In genomic region chr3:83080567-83081055, GRCm38 (mm10) we compare ENCODE assay signal across 8 mouse cellular contexts. TPM values are rescaled to one million over a fixed set of nuclear protein-coding genes. Genes with fewer than 3 reads are reported as not detected.
A peak's percentile ranks its signal among the peaks of the same experiment; 100 is the strongest.
DNase-seq lines count a peak whose midpoint lies in the region; ATAC-seq and TF ChIP-seq lines count a peak whose summit lies in the region.

No protein-coding gene starts in this region.

- WGBS in forebrain, embryonic 15.5 days: 4% methylated on average over 11 of the region's 11 CpGs
- WGBS in hindbrain, embryonic 10.5 days: 6% methylated on average over 11 of the region's 11 CpGs
- WGBS in lung, embryonic 14.5 days: 1% methylated on average over 11 of the region's 11 CpGs
- 6% methylated on average over 11 of the region's 11 CpGs for WGBS in neural tube, embryonic 14.5 days

- no peaks in the 10 kb centered on the region for H3K36me3 ChIP-seq in forebrain, embryonic 15.5 days
- H3K36me3 ChIP-seq in hindbrain, embryonic 10.5 days: no peaks in the 10 kb centered on the region
- no peaks in the 10 kb centered on the region for H3K36me3 ChIP-seq in lung, embryonic 14.5 days (ENCODE audit: insufficient read depth)
- no peaks in the 10 kb centered on the region for H3K36me3 ChIP-seq in neural tube, embryonic 14.5 days (ENCODE audit: control insufficient read depth, insufficient read depth, low read length)

- no peaks in the 10 kb centered on the region for H3K27me3 ChIP-seq in forebrain, embryonic 15.5 days
- H3K27me3 ChIP-seq in hindbrain, embryonic 10.5 days (ENCODE audit: insufficient read depth, poor library complexity, severe bottlenecking): no peaks in the 10 kb centered on the region
- no peaks in the 10 kb centered on the region for H3K27me3 ChIP-seq in lung, embryonic 14.5 days (ENCODE audit: insufficient read depth, low read length)
- no peaks in the 10 kb centered on the region for H3K27me3 ChIP-seq in neural tube, embryonic 14.5 days (ENCODE audit: control insufficient read depth, insufficient read depth, low read length)

- H3K27ac ChIP-seq in forebrain, embryonic 15.5 days (replicated peaks): 0 out of 2 replicates have a peak overlapping the region, but pooled peaks have one; percentile 35
- H3K27ac ChIP-seq in hindbrain, embryonic 10.5 days: peak overlapping the region; percentile 54
- no peak overlapping the region for H3K27ac ChIP-seq in layer of hippocampus, adult 2 months
- 0 out of 2 replicates have a peak overlapping the region, but pooled peaks have one; percentile 18 for H3K27ac ChIP-seq in lung, embryonic 14.5 days (ENCODE audit: low read depth)
- no peak overlapping the region for H3K27ac ChIP-seq in neural tube, embryonic 14.5 days (ENCODE audit: low read depth, low read length)

- no peaks in the 10 kb centered on the region for H3K9me3 ChIP-seq in forebrain, embryonic 15.5 days
- no peaks in the 10 kb centered on the region for H3K9me3 ChIP-seq in hindbrain, embryonic 10.5 days
- H3K9me3 ChIP-seq in lung, embryonic 14.5 days (ENCODE audit: low read depth, low read length): no peaks in the 10 kb centered on the region
- no peaks in the 10 kb centered on the region for H3K9me3 ChIP-seq in neural tube, embryonic 14.5 days (ENCODE audit: control insufficient read depth, low read length)

- H3K9ac ChIP-seq in forebrain, embryonic 15.5 days (replicated peaks): 0 out of 2 replicates have a peak overlapping the region, but pooled peaks have one; percentile 10
- no peak overlapping the region for H3K9ac ChIP-seq in lung, embryonic 14.5 days
- 0 out of 2 replicates have a peak overlapping the region, but pooled peaks have one; percentile 8 for H3K9ac ChIP-seq in neural tube, embryonic 14.5 days (replicated peaks; ENCODE audit: low read depth, low read length)

- peak; percentile 99 for TF ChIP-seq CTCF in layer of hippocampus, adult 2 months (conservative IDR thresholded peaks at IDR 0.05)
- TF ChIP-seq CTCF in lung, embryonic 14.5 days (IDR thresholded peaks at IDR 0.05; ENCODE audit: low read depth): peak; percentile 97

- H3K4me1 ChIP-seq in forebrain, embryonic 15.5 days: peaks cover 17% of the 10 kb centered on the region
- peaks cover 20% of the 10 kb centered on the region for H3K4me1 ChIP-seq in hindbrain, embryonic 10.5 days (replicated peaks)
- H3K4me1 ChIP-seq in lung, embryonic 14.5 days (ENCODE audit: insufficient read depth): peaks cover 2% of the 10 kb centered on the region; the same call in 1 of the 2 replicates
- no peaks in the 10 kb centered on the region for H3K4me1 ChIP-seq in neural tube, embryonic 14.5 days (ENCODE audit: control insufficient read depth, insufficient read depth, low read length)

- peak overlapping the region; percentile 18 for H3K4me3 ChIP-seq in forebrain, embryonic 15.5 days
- peak overlapping the region; percentile 43 for H3K4me3 ChIP-seq in hindbrain, embryonic 10.5 days
- peak overlapping the region; percentile 21 for H3K4me3 ChIP-seq in layer of hippocampus, adult 2 months
- peak overlapping the region; percentile 31 for H3K4me3 ChIP-seq in lung, embryonic 14.5 days (ENCODE audit: low read depth, low read length)
- no peak overlapping the region for H3K4me3 ChIP-seq in neural tube, embryonic 14.5 days (ENCODE audit: low read depth, low read length)

- peak overlapping the region; percentile 46 for H3K4me2 ChIP-seq in forebrain, embryonic 15.5 days (replicated peaks)
- peak overlapping the region; percentile 67 for H3K4me2 ChIP-seq in lung, embryonic 14.5 days
- peak overlapping the region; percentile 34 for H3K4me2 ChIP-seq in neural tube, embryonic 14.5 days (ENCODE audit: low read depth, low read length)

- peak; percentile 75 for DNase-seq in NIH3T3 (ENCODE audit: low read depth)
- DNase-seq in cerebellum, adult 11 months: peak; percentile 27
- DNase-seq in hindbrain, embryonic 10.5 days (ENCODE audit: low spot score): peak; percentile 68
- peak; percentile 20 to 65 for DNase-seq in layer of hippocampus, adult 2 months (ENCODE audit: low spot score in 2 of 2)
- DNase-seq in lung, embryonic 14.5 days: peak; percentile 86
- DNase-seq in thymus, postnatal 36 days: peak; percentile 13 to 37

- peak; percentile 66 for ATAC-seq in forebrain, embryonic 15.5 days (replicated peaks)
- peak; percentile 92 for ATAC-seq in lung, embryonic 14.5 days (ENCODE audit: insufficient read depth)
- peak; percentile 69 for ATAC-seq in neural tube, embryonic 14.5 days (ENCODE audit: low read depth)

RNA-seq across cellular contexts. Expression of gene Plrg1, which starts 25.3 kb away (rescaled TPM):
- 114 and 118 TPM in 2 replicates for polyA plus RNA-seq in forebrain, embryonic 15.5 days (2015; fragmentation: Nextera tagmentation; extraction: Ambion mirVana)
- polyA plus RNA-seq in hindbrain, embryonic 10.5 days (2016; fragmentation: Nextera tagmentation; extraction: Ambion mirVana): 138 and 139 TPM in 2 replicates
- total RNA-seq in layer of hippocampus, adult 2 months (2021): 10 to 100 TPM; 50.3 to 50.6 TPM
- 114 and 115 TPM in 2 replicates for polyA plus RNA-seq in lung, embryonic 14.5 days (2014; fragmentation: Nextera tagmentation; extraction: Ambion mirVana)
- polyA plus RNA-seq in neural tube, embryonic 14.5 days (2014; fragmentation: Nextera tagmentation; extraction: Ambion mirVana): 103 and 108 TPM in 2 replicates

RNA-seq across cellular contexts. Expression of gene Fgb, which starts 30.9 kb away (rescaled TPM):
- polyA plus RNA-seq in forebrain, embryonic 15.5 days (2015; fragmentation: Nextera tagmentation; extraction: Ambion mirVana): 0.27 TPM in 1 of 2 replicates, not detected in the other
- polyA plus RNA-seq in hindbrain, embryonic 10.5 days (2016; fragmentation: Nextera tagmentation; extraction: Ambion mirVana): not detected in 2 replicates
- total RNA-seq in layer of hippocampus, adult 2 months (2021): not detected
- polyA plus RNA-seq in lung, embryonic 14.5 days (2014; fragmentation: Nextera tagmentation; extraction: Ambion mirVana): 0.09 TPM in 2 replicates
- polyA plus RNA-seq in neural tube, embryonic 14.5 days (2014; fragmentation: Nextera tagmentation; extraction: Ambion mirVana): 0.15 and 0.18 TPM in 2 replicates

RNA-seq across cellular contexts. Expression of gene Dchs2, which starts 47.1 kb away (rescaled TPM):
- polyA plus RNA-seq in forebrain, embryonic 15.5 days (2015; fragmentation: Nextera tagmentation; extraction: Ambion mirVana): 0.42 and 0.52 TPM in 2 replicates
- polyA plus RNA-seq in hindbrain, embryonic 10.5 days (2016; fragmentation: Nextera tagmentation; extraction: Ambion mirVana): 0.42 and 0.59 TPM in 2 replicates
- 1 to 10 TPM; 3.2 to 3.7 TPM for total RNA-seq in layer of hippocampus, adult 2 months (2021)
- polyA plus RNA-seq in lung, embryonic 14.5 days (2014; fragmentation: Nextera tagmentation; extraction: Ambion mirVana): 0.20 and 0.28 TPM in 2 replicates
- 2.6 and 3.1 TPM in 2 replicates for polyA plus RNA-seq in neural tube, embryonic 14.5 days (2014; fragmentation: Nextera tagmentation; extraction: Ambion mirVana)

RNA-seq across cellular contexts. Expression of gene Fga, which starts 54.7 kb away (rescaled TPM):
- 0.79 TPM in 1 of 2 replicates, not detected in the other for polyA plus RNA-seq in forebrain, embryonic 15.5 days (2015; fragmentation: Nextera tagmentation; extraction: Ambion mirVana)
- polyA plus RNA-seq in hindbrain, embryonic 10.5 days (2016; fragmentation: Nextera tagmentation; extraction: Ambion mirVana): not detected in 2 replicates
- not detected for total RNA-seq in layer of hippocampus, adult 2 months (2021)
- 0.11 and 0.20 TPM in 2 replicates for polyA plus RNA-seq in lung, embryonic 14.5 days (2014; fragmentation: Nextera tagmentation; extraction: Ambion mirVana)
- polyA plus RNA-seq in neural tube, embryonic 14.5 days (2014; fragmentation: Nextera tagmentation; extraction: Ambion mirVana): 0.35 and 0.37 TPM in 2 replicates

Comparison
In these comparisons a context has a peak if more than half of its experiments do, and no peak if none do; other contexts are left out.
1. DNase-seq: peak in every context shown above with its lines; median percentile 86 in lung, embryonic 14.5 days; 75 in NIH3T3; 68 in hindbrain, embryonic 10.5 days; 42 in layer of hippocampus, adult 2 months; 27 in cerebellum, adult 11 months; 25 in thymus, postnatal 36 days.
2. H3K27ac ChIP-seq: peak in forebrain, embryonic 15.5 days (single experiment), hindbrain, embryonic 10.5 days (single experiment) and lung, embryonic 14.5 days (single experiment); none in layer of hippocampus, adult 2 months (single experiment) and neural tube, embryonic 14.5 days (single experiment).
3. Peak in every context shown above with its lines, with median percentiles within 50 percentile points of each other: ATAC-seq and H3K4me2 ChIP-seq.